Mouse (Mus musculus): ENCODE data around the gene Rassf1.

DNA sequence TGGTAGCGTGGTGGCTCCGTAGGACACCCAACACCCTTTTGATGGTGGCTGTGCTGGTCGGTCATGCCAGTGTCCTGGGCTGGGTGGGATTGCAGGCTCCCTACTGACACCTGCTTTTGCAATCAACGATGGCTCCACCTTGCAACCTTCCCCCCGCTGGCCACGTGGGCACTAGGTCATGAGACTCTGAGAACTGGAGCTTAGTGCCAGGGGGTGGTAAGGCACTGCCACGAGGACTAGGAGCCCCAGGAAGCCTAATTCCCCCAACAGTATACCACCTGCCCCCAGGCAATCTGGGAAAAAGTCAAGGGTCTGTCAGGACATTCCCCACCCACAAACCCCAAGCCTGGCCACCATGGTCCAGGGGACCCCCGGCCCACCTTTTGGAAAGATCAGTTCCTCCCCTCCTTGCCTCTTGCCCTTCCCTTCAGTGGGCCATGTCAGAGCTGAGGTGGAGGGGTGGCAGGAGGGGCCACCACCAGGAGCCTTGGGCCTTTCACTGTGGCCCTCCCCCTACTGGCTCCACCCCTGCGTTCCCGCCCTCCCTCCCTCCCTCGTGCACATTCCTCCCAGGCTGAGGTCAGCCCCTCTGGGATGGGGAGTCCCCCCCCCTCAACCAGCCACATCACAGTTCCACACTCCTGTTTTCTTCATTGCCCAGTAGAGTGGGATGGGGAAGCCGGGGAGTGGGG lies 57.5 kb downstream of the Rassf1 start, which contains the start of gene Sema3b:
- no peak for TF ChIP-seq CTCF (IDR thresholded peaks at IDR 0.05; ENCODE audit: borderline replicate concordance, control insufficient read depth, extremely low read depth, insufficient read depth, low read length, poor library complexity)
- no peak for TF ChIP-seq POLR2A (IDR thresholded peaks at IDR 0.05; ENCODE audit: control insufficient read depth, extremely low read depth, insufficient read depth, low read length, poor library complexity)

All from thymus, adult 2 months (tissue).